Mouse (Mus musculus): Measurements from ENCODE around the gene Gabpb1. TPM values are rescaled to one million over a fixed set of nuclear protein-coding genes. Genes with fewer than 3 reads are reported as not detected.

Gene Gabpb1
- polyA plus RNA-seq, 1 experiment from 2014 or later: 65.8 TPM

- no peak overlapping the region for H3K4me3 ChIP-seq (ENCODE audit: low read length)
- no peak for ATAC-seq (ENCODE audit: low FRiP score, low TSS enrichment)
- H3K4me1 ChIP-seq (ENCODE audit: control insufficient read depth, insufficient read depth, low read length): no peaks in the 10 kb centered on the region
- H3K9ac ChIP-seq (ENCODE audit: low read depth, low read length): no peak overlapping the region
- H3K27ac ChIP-seq (ENCODE audit: low read depth, low read length): no peak overlapping the region; the same call in 1 of the 2 replicates
- H3K27me3 ChIP-seq (ENCODE audit: control insufficient read depth, insufficient read depth, low read length): no peaks in the 10 kb centered on the region
- 64% methylated on average over 2 of the region's 2 CpGs for WGBS
- 0 out of 2 replicates have a peak, but pooled peaks cover 6% of the 10 kb centered on the region for H3K9me3 ChIP-seq (ENCODE audit: control insufficient read depth, low read length)
- no peak overlapping the region for H3K4me2 ChIP-seq (replicated peaks; ENCODE audit: low read depth, low read length)
- H3K36me3 ChIP-seq (ENCODE audit: control insufficient read depth, insufficient read depth, low read length): peaks cover 6% of the 10 kb centered on the region; the same call in 1 of the 2 replicates
Observed at GRCm38 (mm10) chr2:126682333-126682732, 6.2 kb upstream of the Gabpb1 start.

GRCm38 (mm10) chr2:126677366-126677765 is 1.2 kb upstream of the Gabpb1 start:
- H3K9me3 ChIP-seq (ENCODE audit: control insufficient read depth, low read length): 0 out of 2 replicates have a peak, but pooled peaks cover 6% of the 10 kb centered on the region
- no peak overlapping the region for H3K4me3 ChIP-seq (ENCODE audit: low read length)
- H3K27ac ChIP-seq (ENCODE audit: low read depth, low read length): no peak overlapping the region
- 88% methylated on average over 1 of the region's 1 CpGs for WGBS
- H3K36me3 ChIP-seq (ENCODE audit: control insufficient read depth, insufficient read depth, low read length): peaks cover 4% of the 10 kb centered on the region; the same call in 1 of the 2 replicates
- H3K27me3 ChIP-seq (ENCODE audit: control insufficient read depth, insufficient read depth, low read length): no peaks in the 10 kb centered on the region
- H3K9ac ChIP-seq (ENCODE audit: low read depth, low read length): no peak overlapping the region
- H3K4me1 ChIP-seq (ENCODE audit: control insufficient read depth, insufficient read depth, low read length): peaks cover 22% of the 10 kb centered on the region
- no peak overlapping the region for H3K4me2 ChIP-seq (replicated peaks; ENCODE audit: low read depth, low read length)
- ATAC-seq (ENCODE audit: low FRiP score, low TSS enrichment): no peak

GRCm38 (mm10) chr2:126675169-126676121 is 692 bp downstream of the Gabpb1 start:
- H3K9ac ChIP-seq (ENCODE audit: low read depth, low read length): peak overlapping the region; percentile 100
- under 1% methylated on average over 90 of the region's 99 CpGs for WGBS
- H3K27ac ChIP-seq (ENCODE audit: low read depth, low read length): peak overlapping the region; percentile 99
- H3K4me2 ChIP-seq (replicated peaks; ENCODE audit: low read depth, low read length): peak overlapping the region; percentile 57
- ATAC-seq (ENCODE audit: low FRiP score, low TSS enrichment): peak; percentile 91
- H3K36me3 ChIP-seq (ENCODE audit: control insufficient read depth, insufficient read depth, low read length): no peaks in the 10 kb centered on the region; the same call in 1 of the 2 replicates
- H3K4me1 ChIP-seq (ENCODE audit: control insufficient read depth, insufficient read depth, low read length): peaks cover 23% of the 10 kb centered on the region
- 0 out of 2 replicates have a peak, but pooled peaks cover 5% of the 10 kb centered on the region for H3K9me3 ChIP-seq (ENCODE audit: control insufficient read depth, low read length)
- H3K4me3 ChIP-seq (ENCODE audit: low read length): peak overlapping the region; percentile 94
- H3K27me3 ChIP-seq (ENCODE audit: control insufficient read depth, insufficient read depth, low read length): no peaks in the 10 kb centered on the region

- Histone ChIP-seq H3K27ac (ENCODE audit: low read depth, low read length) (peak overlapping the region; percentile 99), H3K4me3 (ENCODE audit: low read length) (peak overlapping the region; percentile 94), H3K36me3 (ENCODE audit: control insufficient read depth, insufficient read depth, low read length) (no peaks in the 10 kb centered on the region; the same call in 1 of the 2 replicates), H3K27me3 (ENCODE audit: control insufficient read depth, insufficient read depth, low read length) (no peaks in the 10 kb centered on the region), H3K9me3 (ENCODE audit: control insufficient read depth, low read length) (0 out of 2 replicates have a peak, but pooled peaks cover 3% of the 10 kb centered on the region), H3K9ac (ENCODE audit: low read depth, low read length) (peak overlapping the region; percentile 100), H3K4me2 (replicated peaks; ENCODE audit: low read depth, low read length) (peak overlapping the region; percentile 57), H3K4me1 (ENCODE audit: control insufficient read depth, insufficient read depth, low read length) (peaks cover 23% of the 10 kb centered on the region)
- under 1% methylated on average over 55 of the region's 77 CpGs for WGBS
- peak; percentile 73 for ATAC-seq (ENCODE audit: low FRiP score, low TSS enrichment)
Observed at GRCm38 (mm10) chr2:126674441-126675168, 1.5 kb downstream of the Gabpb1 start.

GRCm38 (mm10) chr2:126673317-126674242 is 2.6 kb downstream of the Gabpb1 start:
- Histone ChIP-seq H3K9me3 (ENCODE audit: control insufficient read depth, low read length) (no peaks in the 10 kb centered on the region), H3K9ac (ENCODE audit: low read depth, low read length) (peak overlapping the region; percentile 100), H3K4me2 (replicated peaks; ENCODE audit: low read depth, low read length) (peak overlapping the region; percentile 57), H3K4me1 (ENCODE audit: control insufficient read depth, insufficient read depth, low read length) (peaks cover 23% of the 10 kb centered on the region), H3K4me3 (ENCODE audit: low read length) (peak overlapping the region; percentile 94), H3K36me3 (ENCODE audit: control insufficient read depth, insufficient read depth, low read length) (no peaks in the 10 kb centered on the region; the same call in 1 of the 2 replicates), H3K27ac (ENCODE audit: low read depth, low read length) (peak overlapping the region; percentile 99; the same call in 1 of the 2 replicates), H3K27me3 (ENCODE audit: control insufficient read depth, insufficient read depth, low read length) (no peaks in the 10 kb centered on the region)
- ATAC-seq (ENCODE audit: low FRiP score, low TSS enrichment): no peak
- 58% methylated on average over 13 of the region's 13 CpGs for WGBS

- WGBS: 87% methylated on average over 5 of the region's 5 CpGs
- no peak overlapping the region for H3K27ac ChIP-seq (ENCODE audit: low read depth, low read length)
- H3K4me2 ChIP-seq (replicated peaks; ENCODE audit: low read depth, low read length): no peak overlapping the region
- H3K27me3 ChIP-seq (ENCODE audit: control insufficient read depth, insufficient read depth, low read length): no peaks in the 10 kb centered on the region
- peaks cover 14% of the 10 kb centered on the region for H3K4me1 ChIP-seq (ENCODE audit: control insufficient read depth, insufficient read depth, low read length)
- no peak for ATAC-seq (ENCODE audit: low FRiP score, low TSS enrichment)
- H3K9ac ChIP-seq (ENCODE audit: low read depth, low read length): no peak overlapping the region
- H3K36me3 ChIP-seq (ENCODE audit: control insufficient read depth, insufficient read depth, low read length): no peaks in the 10 kb centered on the region
- H3K9me3 ChIP-seq (ENCODE audit: control insufficient read depth, low read length): no peaks in the 10 kb centered on the region
- no peak overlapping the region for H3K4me3 ChIP-seq (ENCODE audit: low read length)
Observed at GRCm38 (mm10) chr2:126668621-126669252, 7.4 kb downstream of the Gabpb1 start.

- WGBS: 90% methylated on average over 3 of the region's 3 CpGs
- H3K27ac ChIP-seq (ENCODE audit: low read depth, low read length): no peak overlapping the region
- no peaks in the 10 kb centered on the region; the same call in 1 of the 2 replicates for H3K36me3 ChIP-seq (ENCODE audit: control insufficient read depth, insufficient read depth, low read length)
- no peak overlapping the region for H3K4me3 ChIP-seq (ENCODE audit: low read length)
- H3K27me3 ChIP-seq (ENCODE audit: control insufficient read depth, insufficient read depth, low read length): no peaks in the 10 kb centered on the region
- H3K9me3 ChIP-seq (ENCODE audit: control insufficient read depth, low read length): no peaks in the 10 kb centered on the region
- H3K4me2 ChIP-seq (replicated peaks; ENCODE audit: low read depth, low read length): no peak overlapping the region
- ATAC-seq (ENCODE audit: low FRiP score, low TSS enrichment): no peak
- H3K9ac ChIP-seq (ENCODE audit: low read depth, low read length): no peak overlapping the region
- H3K4me1 ChIP-seq (ENCODE audit: control insufficient read depth, insufficient read depth, low read length): no peaks in the 10 kb centered on the region
Observed at GRCm38 (mm10) chr2:126665984-126666383, 10.2 kb downstream of the Gabpb1 start.

- no peak overlapping the region for H3K4me3 ChIP-seq (ENCODE audit: low read length)
- no peak overlapping the region for H3K4me2 ChIP-seq (replicated peaks; ENCODE audit: low read depth, low read length)
- H3K4me1 ChIP-seq (ENCODE audit: control insufficient read depth, insufficient read depth, low read length): no peaks in the 10 kb centered on the region
- no peaks in the 10 kb centered on the region; the same call in 1 of the 2 replicates for H3K36me3 ChIP-seq (ENCODE audit: control insufficient read depth, insufficient read depth, low read length)
- no peaks in the 10 kb centered on the region for H3K9me3 ChIP-seq (ENCODE audit: control insufficient read depth, low read length)
- no peaks in the 10 kb centered on the region for H3K27me3 ChIP-seq (ENCODE audit: control insufficient read depth, insufficient read depth, low read length)
- 58% methylated on average over 4 of the region's 4 CpGs for WGBS
- ATAC-seq (ENCODE audit: low FRiP score, low TSS enrichment): no peak
- no peak overlapping the region for H3K27ac ChIP-seq (ENCODE audit: low read depth, low read length)
- no peak overlapping the region for H3K9ac ChIP-seq (ENCODE audit: low read depth, low read length)
Observed at GRCm38 (mm10) chr2:126663481-126663880, 12.7 kb downstream of the Gabpb1 start.
